Mouse (Mus musculus): ENCODE results near the gene 4931423N10Rik. TPM values are rescaled to one million over a fixed set of nuclear protein-coding genes. Genes with fewer than 3 reads are reported as not detected.

Gene 4931423N10Rik
- total RNA-seq, 1 experiment = not detected

DNA sequence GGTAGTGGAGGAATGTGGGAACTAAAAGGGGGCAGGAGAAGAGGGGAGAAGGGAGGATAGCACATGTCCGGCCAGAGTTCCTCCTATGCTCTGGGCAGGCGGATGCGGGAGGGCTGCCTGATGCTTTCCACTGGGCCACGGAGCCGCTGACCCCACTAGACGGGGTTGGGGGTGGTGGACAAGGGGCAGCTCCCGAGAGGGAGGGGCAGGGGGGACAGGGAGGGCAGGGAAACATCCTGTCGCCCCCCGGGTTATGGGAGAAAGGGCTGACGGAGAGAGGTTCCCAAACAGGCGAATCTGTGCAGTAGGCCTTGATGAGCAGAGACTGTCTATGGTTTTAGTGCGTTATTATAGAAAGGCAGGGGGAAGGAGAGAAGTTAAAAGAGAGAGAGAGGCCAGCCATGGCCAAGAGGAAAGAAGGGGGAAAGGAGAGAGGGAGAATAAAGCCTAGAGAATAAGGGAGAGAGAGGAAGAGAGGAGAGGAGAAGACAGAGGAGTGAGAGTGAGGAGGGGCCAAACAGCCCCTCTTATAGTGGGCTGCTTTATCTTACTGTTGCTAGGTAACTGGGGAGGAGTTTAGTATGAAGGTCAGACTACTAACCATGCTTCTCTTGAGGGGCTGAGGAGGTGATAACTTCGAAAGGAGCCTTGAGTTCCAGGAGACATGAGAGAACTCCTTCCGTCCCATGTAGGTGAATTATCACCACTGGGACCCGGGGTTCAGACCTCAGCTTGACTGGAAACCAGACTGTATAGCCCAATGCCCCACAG is 4.2 kb upstream of the 4931423N10Rik start:
- Histone ChIP-seq H3K36me3 (ENCODE audit: control insufficient read depth, insufficient read depth, low read length, poor library complexity, severe bottlenecking) (peaks cover 5% of the 10 kb centered on the region), H3K4me3 (ENCODE audit: insufficient read depth in 1 of 2, low read depth in 1 of 2, low read length in 2 of 2, poor library complexity in 1 of 2, severe bottlenecking in 1 of 2) (no peak overlapping the region), H3K4me1 (ENCODE audit: control insufficient read depth in 2 of 2, insufficient read depth in 2 of 2, low read length in 2 of 2, poor library complexity in 1 of 2) (peaks cover 0 to 2% of the 10 kb centered on the region in 2 experiments; a peak in 1 of 4 replicates), H3K9me3 (ENCODE audit: control insufficient read depth, insufficient read depth, low read depth, low read length) (no peaks in the 10 kb centered on the region), H3K9ac (ENCODE audit: insufficient read depth, low read depth, low read length, poor library complexity, severe bottlenecking) (no peak overlapping the region), H3K27ac (ENCODE audit: insufficient read depth, low read depth, low read length, poor library complexity, severe bottlenecking) (no peak overlapping the region)
- DNase-seq (ENCODE audit: low read depth, low spot score) = no peak
- TF ChIP-seq MAFK (IDR thresholded peaks at IDR 0.05; ENCODE audit: insufficient read depth, low read depth, low read length) (no peak), ZC3H11A (IDR thresholded peaks at IDR 0.05; ENCODE audit: borderline replicate concordance, low read depth, low read length) (no peak), CHD2 (IDR thresholded peaks at IDR 0.05; ENCODE audit: low read depth, low read length) (no peak), HCFC1 (IDR thresholded peaks at IDR 0.05; ENCODE audit: borderline replicate concordance, insufficient read depth, low read length) (no peak), ZNF384 (IDR thresholded peaks at IDR 0.05; ENCODE audit: low read depth, low read length) (no peak)
- in situ Hi-C loops (cut with MboI; ENCODE audit: low sequenced_read_pairs in 2 of 2, unreplicated experiment in 2 of 2) = no loop called here

DNA sequence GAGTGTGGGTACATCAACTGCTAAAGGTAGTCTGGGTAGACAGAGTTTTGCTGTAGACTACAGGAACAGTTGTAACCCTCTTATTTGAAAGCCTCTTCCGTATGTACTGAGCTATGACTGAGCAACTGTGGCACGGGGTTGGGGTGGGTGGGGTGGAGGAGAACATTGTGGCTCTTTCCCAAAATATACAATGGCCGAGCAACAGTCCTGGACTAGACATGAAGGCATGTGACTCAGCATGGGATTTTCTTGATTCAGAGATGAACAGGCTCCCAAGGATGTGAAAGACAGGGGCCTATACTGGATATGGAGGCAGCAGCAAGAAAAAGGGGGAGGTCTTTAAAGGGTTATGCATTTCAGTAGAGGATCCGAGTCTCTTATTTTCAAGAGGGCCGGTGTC is 6.4 kb downstream of the 4931423N10Rik start:
- Histone ChIP-seq H3K27ac (ENCODE audit: insufficient read depth, low read depth, low read length, poor library complexity, severe bottlenecking) (no peak overlapping the region), H3K4me1 (ENCODE audit: control insufficient read depth in 2 of 2, insufficient read depth in 2 of 2, low read length in 2 of 2, poor library complexity in 1 of 2) (no peaks in the 10 kb centered on the region), H3K36me3 (ENCODE audit: control insufficient read depth, insufficient read depth, low read length, poor library complexity, severe bottlenecking) (no peaks in the 10 kb centered on the region), H3K9ac (ENCODE audit: insufficient read depth, low read depth, low read length, poor library complexity, severe bottlenecking) (no peak overlapping the region), H3K4me3 (ENCODE audit: insufficient read depth in 1 of 2, low read depth in 1 of 2, low read length in 2 of 2, poor library complexity in 1 of 2, severe bottlenecking in 1 of 2) (no peak overlapping the region), H3K9me3 (ENCODE audit: control insufficient read depth, insufficient read depth, low read depth, low read length) (no peaks in the 10 kb centered on the region)
- TF ChIP-seq MAFK (IDR thresholded peaks at IDR 0.05; ENCODE audit: insufficient read depth, low read depth, low read length) (no peak), HCFC1 (IDR thresholded peaks at IDR 0.05; ENCODE audit: borderline replicate concordance, insufficient read depth, low read length) (no peak), CHD2 (IDR thresholded peaks at IDR 0.05; ENCODE audit: low read depth, low read length) (no peak), ZNF384 (IDR thresholded peaks at IDR 0.05; ENCODE audit: low read depth, low read length) (no peak), ZC3H11A (IDR thresholded peaks at IDR 0.05; ENCODE audit: borderline replicate concordance, low read depth, low read length) (no peak)
- DNase-seq (ENCODE audit: low read depth, low spot score) = no peak
- in situ Hi-C loops (cut with MboI; ENCODE audit: low sequenced_read_pairs in 2 of 2, unreplicated experiment in 2 of 2) = no loop called here

DNA sequence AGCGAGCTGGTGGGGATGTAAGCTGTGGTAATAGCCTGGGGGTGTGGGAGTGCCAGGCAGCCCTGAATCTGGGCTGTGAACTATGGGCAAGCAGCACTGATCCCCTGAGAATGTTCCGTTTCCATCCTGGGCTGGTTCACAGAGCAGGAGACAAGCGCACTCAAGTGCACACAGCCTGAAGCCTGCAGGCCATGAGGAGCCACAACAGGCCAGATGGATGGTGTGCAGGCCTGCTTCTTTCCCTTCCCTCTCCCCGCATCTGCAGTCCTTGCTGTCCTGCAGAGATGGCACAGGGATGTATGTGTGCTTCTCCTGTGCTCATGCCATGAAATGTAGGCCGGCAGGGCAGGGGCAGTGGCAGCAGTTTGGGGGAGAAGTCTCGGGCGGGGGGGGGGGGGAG is 17.9 kb downstream of the 4931423N10Rik start:
- Histone ChIP-seq H3K36me3 (ENCODE audit: control insufficient read depth, insufficient read depth, low read length, poor library complexity, severe bottlenecking) (no peaks in the 10 kb centered on the region), H3K4me3 (ENCODE audit: insufficient read depth in 1 of 2, low read depth in 1 of 2, low read length in 2 of 2, poor library complexity in 1 of 2, severe bottlenecking in 1 of 2) (peak overlapping the region; percentile 20 to 52; a peak in 3 of 4 replicates), H3K9me3 (ENCODE audit: control insufficient read depth, insufficient read depth, low read depth, low read length) (no peaks in the 10 kb centered on the region), H3K27ac (ENCODE audit: insufficient read depth, low read depth, low read length, poor library complexity, severe bottlenecking) (no peak overlapping the region), H3K4me1 (ENCODE audit: control insufficient read depth in 2 of 2, insufficient read depth in 2 of 2, low read length in 2 of 2, poor library complexity in 1 of 2) (no peaks in the 10 kb centered on the region), H3K9ac (ENCODE audit: insufficient read depth, low read depth, low read length, poor library complexity, severe bottlenecking) (0 out of 2 replicates have a peak overlapping the region, but pooled peaks have one; percentile 4)
- TF ChIP-seq ZC3H11A (IDR thresholded peaks at IDR 0.05; ENCODE audit: borderline replicate concordance, low read depth, low read length) (no peak), HCFC1 (IDR thresholded peaks at IDR 0.05; ENCODE audit: borderline replicate concordance, insufficient read depth, low read length) (no peak), CHD2 (IDR thresholded peaks at IDR 0.05; ENCODE audit: low read depth, low read length) (no peak), ZNF384 (IDR thresholded peaks at IDR 0.05; ENCODE audit: low read depth, low read length) (no peak), MAFK (IDR thresholded peaks at IDR 0.05; ENCODE audit: insufficient read depth, low read depth, low read length) (no peak)
- no peak for DNase-seq (ENCODE audit: low read depth, low spot score)
- in situ Hi-C loops (cut with MboI; ENCODE audit: low sequenced_read_pairs in 2 of 2, unreplicated experiment in 2 of 2) = no loop called here

- H3K9me3 ChIP-seq (ENCODE audit: control insufficient read depth, insufficient read depth, low read depth, low read length) = no peaks in the 10 kb centered on the region
- DNase-seq (ENCODE audit: low read depth, low spot score) = no peak
- in situ Hi-C loops (cut with MboI; ENCODE audit: low sequenced_read_pairs in 2 of 2, unreplicated experiment in 2 of 2) = no loop called here
- no peaks in the 10 kb centered on the region for H3K4me1 ChIP-seq (ENCODE audit: control insufficient read depth in 2 of 2, insufficient read depth in 2 of 2, low read length in 2 of 2, poor library complexity in 1 of 2)
- no peak overlapping the region for H3K9ac ChIP-seq (ENCODE audit: insufficient read depth, low read depth, low read length, poor library complexity, severe bottlenecking)
- no peak overlapping the region for H3K27ac ChIP-seq (ENCODE audit: insufficient read depth, low read depth, low read length, poor library complexity, severe bottlenecking)
- TF ChIP-seq ZC3H11A (IDR thresholded peaks at IDR 0.05; ENCODE audit: borderline replicate concordance, low read depth, low read length) (no peak), MAFK (IDR thresholded peaks at IDR 0.05; ENCODE audit: insufficient read depth, low read depth, low read length) (no peak), ZNF384 (IDR thresholded peaks at IDR 0.05; ENCODE audit: low read depth, low read length) (no peak), HCFC1 (IDR thresholded peaks at IDR 0.05; ENCODE audit: borderline replicate concordance, insufficient read depth, low read length) (no peak), CHD2 (IDR thresholded peaks at IDR 0.05; ENCODE audit: low read depth, low read length) (no peak)
- H3K4me3 ChIP-seq (ENCODE audit: insufficient read depth in 1 of 2, low read depth in 1 of 2, low read length in 2 of 2, poor library complexity in 1 of 2, severe bottlenecking in 1 of 2) = no peak overlapping the region
- H3K36me3 ChIP-seq (ENCODE audit: control insufficient read depth, insufficient read depth, low read length, poor library complexity, severe bottlenecking) = no peaks in the 10 kb centered on the region
Observed at GRCm38 (mm10) chr2:23228463-23228862, 21.2 kb downstream of the 4931423N10Rik start.

All from ES-E14 (cell line).